Mouse (Mus musculus) cortical plate, adult 2 months (tissue): ENCODE data around the gene Cmbl.

ENCODE experiments used
- CTCF ChIP-seq: fragments of 200-500 bp; IDR thresholded peaks from 2 replicates; pipeline ENCODE4 v1.5.1; 2011; ENCODE audit warnings: mild to moderate bottlenecking, control low read depth, low read length; ENCODE audit not compliant: insufficient read depth; ENCODE audit errors: extremely low read depth
- POLR2A ChIP-seq: fragments of 200-500 bp; IDR thresholded peaks from 2 replicates; pipeline ENCODE4 v1.6.1; 2011; ENCODE audit warnings: mild to moderate bottlenecking, low read length, control low read depth; ENCODE audit not compliant: insufficient read depth; ENCODE audit errors: extremely low read depth

- TF ChIP-seq CTCF (no peak), POLR2A (no peak)
These were observed 3.8 kb upstream of the Cmbl start for GRCm38 (mm10) chr15:31561390-31561789.
